Mouse (Mus musculus) stomach, embryonic 14.5 days (tissue): Measurements from ENCODE around the gene Mdga1. TPM values are rescaled to one million over a fixed set of nuclear protein-coding genes. Genes with fewer than 3 reads are reported as not detected.

Source experiments
- ATAC-seq: fragments of 200-750 bp; cut with Nextera tagmentation; 2 replicates; pipeline ENCODE4 v1.8.0; 2017; ENCODE audit warnings: low read depth, moderate TSS enrichment; ENCODE audit not compliant: insufficient number of reproducible peaks, insufficient read depth, low FRiP score
- H3K27ac ChIP-seq: fragments of 300-500 bp; sonication (generic); 2 replicates; pipeline ENCODE4 v1.5.1; 2014; ENCODE audit warnings: mild to moderate bottlenecking, low read length, moderate library complexity, mixed read lengths
- H3K27me3 ChIP-seq: fragments of 300-500 bp; sonication (generic); 2 replicates; pipeline ENCODE4 v1.6.1; 2014; ENCODE audit warnings: low read length, control low read depth, mixed read lengths; ENCODE audit not compliant: control insufficient read depth, insufficient read depth
- H3K36me3 ChIP-seq: fragments of 300-500 bp; sonication (generic); 2 replicates; pipeline ENCODE4 v1.6.1; 2014; ENCODE audit warnings: mild to moderate bottlenecking, control low read depth, low read length, moderate library complexity, mixed read lengths; ENCODE audit not compliant: control insufficient read depth, insufficient read depth
- H3K4me1 ChIP-seq: fragments of 300-500 bp; sonication (generic); 2 replicates; pipeline ENCODE4 v1.6.1; 2014; ENCODE audit warnings: low read length, control low read depth, mixed read lengths; ENCODE audit not compliant: control insufficient read depth, insufficient read depth
- H3K4me2 ChIP-seq: fragments of 300-500 bp; sonication (generic); replicated peaks from 2 replicates; pipeline ENCODE4 v1.6.1; 2014; ENCODE audit warnings: low read depth, low read length, control low read depth
- H3K4me3 ChIP-seq: fragments of 300-500 bp; sonication (generic); 2 replicates; pipeline ENCODE4 v1.5.1; 2014; ENCODE audit warnings: low read depth, low read length, control low read depth
- H3K9ac ChIP-seq: fragments of 300-500 bp; sonication (generic); replicated peaks from 2 replicates; pipeline ENCODE4 v1.6.1; 2014; ENCODE audit warnings: low read depth, mild to moderate bottlenecking, control low read depth, low read length, moderate library complexity, mixed read lengths
- H3K9me3 ChIP-seq: fragments of 300-500 bp; sonication (generic); 2 replicates; pipeline ENCODE4 v1.6.1; 2016; ENCODE audit warnings: low read depth, low read length, control low read depth; ENCODE audit not compliant: control insufficient read depth
- WGBS: fragments of 180-500 bp; shearing (Covaris S2); extraction: QIAGEN DNeasy Blood & Tissue Kit; methylation state at CpG from one replicate; pipeline ENCODE4 v1.1.7; 2014; 5-methylcytosine and 5-hydroxymethylcytosine counted together
- polyA plus RNA-seq: library from polyadenylated mRNA; unstranded; fragments of >200 nt; fragmentation: Nextera tagmentation; extraction: Ambion mirVana; gene quantifications from 2 replicates; pipeline ENCODE4 v1.2.1, GENCODE M21; 2014

Mdga1 gene
- polyA plus RNA-seq, 1 experiment from 2014 or later: 5.9 TPM

GRCm38 (mm10) chr17:29950574-29950973, 19.3 kb downstream of the Mdga1 start:
- no peak overlapping the region for H3K4me2 ChIP-seq
- H3K4me1 ChIP-seq: 0 out of 2 replicates have a peak, but pooled peaks cover 3% of the 10 kb centered on the region
- H3K9ac ChIP-seq: no peak overlapping the region
- no peaks in the 10 kb centered on the region for H3K36me3 ChIP-seq
- no peaks in the 10 kb centered on the region for H3K9me3 ChIP-seq
- 47% methylated on average over 8 of the region's 8 CpGs for WGBS
- H3K4me3 ChIP-seq: no peak overlapping the region
- H3K27me3 ChIP-seq: no peaks in the 10 kb centered on the region
- H3K27ac ChIP-seq: peak overlapping the region; percentile 72; the same call in 1 of the 2 replicates
- peak; percentile 51 for ATAC-seq

GRCm38 (mm10) chr17:29947271-29947714, 22.6 kb downstream of the Mdga1 start:
- Histone ChIP-seq H3K4me3 (no peak overlapping the region), H3K36me3 (no peaks in the 10 kb centered on the region), H3K27ac (no peak overlapping the region), H3K9me3 (no peaks in the 10 kb centered on the region), H3K27me3 (no peaks in the 10 kb centered on the region), H3K9ac (no peak overlapping the region), H3K4me2 (no peak overlapping the region), H3K4me1 (0 out of 2 replicates have a peak, but pooled peaks cover 3% of the 10 kb centered on the region)
- whole genome bisulfite sequencing: 49% methylated on average over 5 of the region's 5 CpGs
- no peak for ATAC-seq

GRCm38 (mm10) chr17:29944376-29944775, 25.5 kb downstream of the Mdga1 start:
- WGBS: 71% methylated on average over 11 of the region's 11 CpGs
- H3K4me1 ChIP-seq: no peaks in the 10 kb centered on the region
- no peaks in the 10 kb centered on the region for H3K36me3 ChIP-seq
- H3K9me3 ChIP-seq: no peaks in the 10 kb centered on the region
- H3K27me3 ChIP-seq: no peaks in the 10 kb centered on the region
- no peak overlapping the region for H3K4me3 ChIP-seq
- H3K27ac ChIP-seq: no peak overlapping the region
- H3K9ac ChIP-seq: no peak overlapping the region
- H3K4me2 ChIP-seq: no peak overlapping the region
- no peak for ATAC-seq

DNA sequence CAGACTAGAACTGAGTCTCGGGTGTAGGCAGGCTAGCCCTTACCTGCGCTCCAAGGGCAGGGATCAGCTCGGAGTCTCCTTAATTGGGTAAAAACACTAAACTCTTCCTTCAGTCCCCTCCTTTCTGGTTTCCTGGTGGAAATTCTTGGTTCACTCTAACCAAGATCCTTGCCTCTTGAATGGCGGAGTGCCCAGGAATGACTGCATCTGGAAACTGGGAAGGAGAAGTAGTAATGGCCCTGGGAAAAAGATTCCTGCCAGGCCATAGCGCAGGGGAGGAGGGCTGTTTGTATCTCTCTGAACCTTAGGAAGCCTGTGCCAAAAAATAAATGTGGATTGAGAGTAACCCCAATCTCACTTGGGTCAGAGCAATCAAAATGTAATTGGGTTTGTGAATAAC, 30.9 kb downstream of the Mdga1 start:
- H3K27me3 ChIP-seq: no peaks in the 10 kb centered on the region
- WGBS: 88% methylated on average over 5 of the region's 5 CpGs

DNA sequence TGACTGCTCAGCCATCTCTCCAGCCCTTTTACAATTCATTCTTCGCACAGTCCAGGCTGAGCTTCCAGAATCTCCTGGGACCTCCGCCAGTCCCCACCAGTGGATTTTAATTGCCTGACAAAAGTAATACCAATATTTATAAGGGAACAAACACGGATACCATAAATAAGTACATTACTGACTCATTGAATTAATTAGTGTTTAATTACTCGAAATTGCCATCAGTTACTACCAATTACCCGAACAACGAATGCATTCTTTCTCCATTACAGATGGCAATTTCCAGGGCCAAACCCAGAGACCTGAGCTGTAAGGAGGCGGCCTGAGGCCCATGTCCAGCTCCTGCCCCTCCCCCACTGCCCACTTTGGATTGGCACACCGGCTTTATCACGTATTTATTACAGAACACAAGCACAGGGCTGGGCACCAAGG, 32.5 kb downstream of the Mdga1 start:
- H3K27ac ChIP-seq: no peak overlapping the region
- H3K27me3 ChIP-seq: no peaks in the 10 kb centered on the region
- no peak for ATAC-seq
- H3K36me3 ChIP-seq: no peaks in the 10 kb centered on the region
- no peak overlapping the region for H3K4me2 ChIP-seq
- H3K9ac ChIP-seq: no peak overlapping the region
- no peaks in the 10 kb centered on the region for H3K4me1 ChIP-seq
- 85% methylated on average over 9 of the region's 9 CpGs for WGBS
- H3K9me3 ChIP-seq: no peaks in the 10 kb centered on the region
- H3K4me3 ChIP-seq: no peak overlapping the region

More for the DNA sequence above, 30.9 kb downstream of the Mdga1 start:
- Histone ChIP-seq H3K27ac (no peak overlapping the region), H3K36me3 (no peaks in the 10 kb centered on the region), H3K4me1 (no peaks in the 10 kb centered on the region), H3K9ac (no peak overlapping the region), H3K9me3 (no peaks in the 10 kb centered on the region), H3K4me2 (no peak overlapping the region), H3K4me3 (no peak overlapping the region)
- ATAC-seq: no peak

- WGBS: 86% methylated on average over 12 of the region's 12 CpGs
- Histone ChIP-seq H3K27ac (no peak overlapping the region), H3K9ac (no peak overlapping the region), H3K36me3 (no peaks in the 10 kb centered on the region), H3K4me3 (no peak overlapping the region), H3K4me1 (no peaks in the 10 kb centered on the region), H3K4me2 (no peak overlapping the region), H3K9me3 (no peaks in the 10 kb centered on the region), H3K27me3 (no peaks in the 10 kb centered on the region)
- ATAC-seq: no peak
Observed at GRCm38 (mm10) chr17:29934133-29934851, 35.6 kb downstream of the Mdga1 start.

GRCm38 (mm10) chr17:29932753-29933152, 37.1 kb downstream of the Mdga1 start:
- Histone ChIP-seq H3K9me3 (no peaks in the 10 kb centered on the region), H3K27me3 (no peaks in the 10 kb centered on the region), H3K36me3 (no peaks in the 10 kb centered on the region), H3K4me1 (no peaks in the 10 kb centered on the region), H3K27ac (no peak overlapping the region), H3K4me2 (no peak overlapping the region), H3K9ac (no peak overlapping the region), H3K4me3 (no peak overlapping the region)
- 83% methylated on average over 6 of the region's 6 CpGs for WGBS
- no peak for ATAC-seq

DNA sequence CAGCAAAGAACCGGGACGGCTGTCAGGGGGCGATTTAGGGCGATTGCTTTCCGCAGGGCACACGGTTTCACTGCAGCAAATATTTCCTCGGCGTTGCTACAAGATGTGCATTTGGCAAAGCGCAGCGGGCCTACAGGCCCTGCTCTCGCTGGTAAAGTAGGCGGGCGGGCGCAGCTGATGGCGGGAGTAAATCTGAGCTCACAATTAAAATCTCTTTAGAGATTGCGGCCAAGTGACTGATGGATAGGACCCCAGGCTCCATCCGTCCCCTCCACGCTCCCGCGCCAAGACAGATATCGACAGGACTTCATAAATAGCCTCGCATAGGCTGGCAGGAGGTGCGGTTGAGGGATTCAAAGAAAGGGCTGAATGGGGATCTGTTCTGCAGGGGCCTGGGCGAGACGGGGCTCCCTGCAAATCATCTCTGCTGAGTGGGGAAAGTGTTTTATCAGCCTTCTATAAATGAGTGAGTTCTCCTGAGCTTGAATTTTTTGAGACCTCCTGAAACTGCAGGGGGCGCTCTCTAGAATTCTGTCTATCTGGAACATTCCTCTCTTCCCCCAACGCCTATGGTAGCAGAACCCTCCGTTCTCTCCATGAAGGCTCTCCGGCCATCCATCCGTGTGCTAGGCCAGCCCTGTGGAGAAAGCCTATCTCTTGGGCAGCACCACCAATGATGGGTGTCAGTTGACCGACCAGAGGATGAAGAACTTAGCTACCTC, 38.5 kb downstream of the Mdga1 start:
- H3K4me3 ChIP-seq: no peak overlapping the region
- WGBS: 81% methylated on average over 31 of the region's 31 CpGs
- no peak overlapping the region for H3K4me2 ChIP-seq
- H3K9ac ChIP-seq: no peak overlapping the region
- H3K9me3 ChIP-seq: no peaks in the 10 kb centered on the region
- H3K36me3 ChIP-seq: no peaks in the 10 kb centered on the region
- no peaks in the 10 kb centered on the region for H3K27me3 ChIP-seq
- no peaks in the 10 kb centered on the region for H3K4me1 ChIP-seq
- no peak for ATAC-seq
- H3K27ac ChIP-seq: no peak overlapping the region
